Mouse (Mus musculus): Measurements from ENCODE around the gene Trim10. TPM values are rescaled to one million over a fixed set of nuclear protein-coding genes. Genes with fewer than 3 reads are reported as not detected.
A peak's percentile ranks its signal among the peaks of the same experiment; 100 is the strongest.
"Not testable (repeated sequence)": the region's sequence is repeated elsewhere in the genome, so short reads cannot be mapped to it uniquely, and the experiment has no call there.

Trim10 gene
- polyA plus RNA-seq (2014; fragmentation: Nextera tagmentation; extraction: Ambion mirVana), result 0.88 and 2.1 TPM in 2 replicates

DNA sequence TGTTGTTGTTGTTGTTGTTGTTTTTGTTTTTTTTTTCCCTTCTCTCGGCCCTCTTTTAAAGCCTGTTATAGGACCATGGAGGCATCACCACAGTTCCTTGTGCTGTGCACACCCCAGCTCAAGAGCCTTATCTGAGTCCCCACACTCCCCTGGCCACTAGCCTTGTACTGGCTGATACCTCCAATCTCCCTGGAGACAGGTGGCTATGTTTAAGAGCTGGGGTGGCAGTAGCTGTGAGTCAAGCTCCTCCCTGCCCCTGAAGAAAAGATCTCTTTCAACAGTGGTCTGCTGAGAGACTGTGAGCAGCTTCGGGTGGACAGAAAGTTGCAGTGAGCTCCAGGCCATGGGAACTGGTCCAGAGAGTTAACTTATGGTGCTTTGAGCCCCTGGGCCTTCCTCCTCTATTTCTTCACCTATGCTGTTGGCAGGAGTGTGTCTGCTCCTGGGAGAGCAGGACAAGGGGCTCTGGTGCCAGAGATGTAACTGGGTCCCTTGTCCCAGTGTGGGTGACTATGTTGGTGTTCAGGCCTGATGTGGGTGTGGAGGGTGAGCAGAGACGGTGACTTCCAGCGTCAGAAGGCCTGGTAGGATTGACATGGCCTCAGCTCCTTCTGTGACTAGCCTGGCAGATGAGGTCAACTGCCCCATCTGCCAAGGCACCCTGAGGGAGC is at the start of gene Trim10:
Gene Trim10 (plus strand): TSS at position 291 of the 671 bp plus-strand sequence.
- no peak for ATAC-seq (ENCODE audit: low FRiP score)
- Histone ChIP-seq H3K4me1 (replicated peaks; ENCODE audit: control insufficient read depth, insufficient read depth, low read length) (no peaks in the 10 kb centered on the region; the same call in 1 of the 2 replicates), H3K36me3 (replicated peaks; ENCODE audit: control insufficient read depth, insufficient read depth) (no peaks in the 10 kb centered on the region), H3K27me3 (ENCODE audit: control insufficient read depth, insufficient read depth, low read length) (peaks cover 24% of the 10 kb centered on the region), H3K27ac (no peak within 1 kb of the TSS), H3K4me3 (replicated peaks; ENCODE audit: low read length) (no peak within 1 kb of the TSS), H3K9ac (no peak within 1 kb of the TSS), H3K9me3 (ENCODE audit: control insufficient read depth, low read length) (no peaks in the 10 kb centered on the region), H3K4me2 (replicated peaks) (no peak within 1 kb of the TSS)
- WGBS, result 88% methylated on average over 4 of the region's 4 CpGs
- DNase-seq (ENCODE audit: low spot score), result no peak

DNA sequence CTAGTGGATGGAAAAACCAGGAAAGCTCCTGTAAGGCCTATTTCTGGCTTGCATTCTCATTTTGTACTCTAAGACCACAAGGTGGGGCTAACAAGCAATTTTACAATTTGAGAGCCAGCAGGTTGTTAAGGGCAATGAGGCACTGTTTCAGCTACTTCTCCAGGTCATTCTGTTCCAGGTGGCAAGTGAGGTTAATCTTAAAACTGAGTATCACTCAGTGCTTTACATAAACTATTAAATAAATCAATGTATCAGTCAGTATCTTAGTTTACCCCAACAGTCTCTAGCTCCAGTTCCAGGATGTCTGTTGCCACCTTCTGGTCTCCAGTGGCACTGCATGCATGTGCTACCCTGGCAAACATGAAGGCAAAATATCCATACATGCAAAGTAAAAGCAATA is 45.4 kb upstream of the Trim10 start:
- Histone ChIP-seq H3K4me3 (replicated peaks; ENCODE audit: low read length) (no peak overlapping the region), H3K9ac (no peak overlapping the region), H3K4me2 (replicated peaks) (no peak overlapping the region), H3K36me3 (replicated peaks; ENCODE audit: control insufficient read depth, insufficient read depth) (no peaks in the 10 kb centered on the region), H3K4me1 (replicated peaks; ENCODE audit: control insufficient read depth, insufficient read depth, low read length) (no peaks in the 10 kb centered on the region), H3K9me3 (ENCODE audit: control insufficient read depth, low read length) (no peaks in the 10 kb centered on the region), H3K27me3 (ENCODE audit: control insufficient read depth, insufficient read depth, low read length) (no peaks in the 10 kb centered on the region), H3K27ac (no peak overlapping the region)
- ATAC-seq (ENCODE audit: low FRiP score) (no peak), DNase-seq (ENCODE audit: low spot score) (peak; percentile 59)

DNA sequence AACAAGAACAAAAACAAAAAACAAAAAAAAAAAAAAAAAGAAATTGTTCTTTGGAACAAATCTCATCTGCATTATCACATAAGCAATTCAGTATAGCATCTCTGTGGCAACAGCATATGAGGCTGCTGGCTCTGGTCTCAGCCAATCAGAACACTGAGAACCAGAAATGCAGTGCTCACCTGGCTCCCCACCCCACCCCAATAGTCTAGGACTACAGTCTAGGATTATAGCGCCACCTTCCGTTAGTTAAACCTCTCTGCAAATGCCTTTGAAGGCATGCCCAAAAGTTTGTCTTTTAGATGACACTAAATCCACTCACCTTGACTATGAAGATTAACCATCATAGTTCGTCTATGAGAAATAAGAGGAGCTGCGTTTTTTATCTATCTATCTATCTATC is 43.8 kb upstream of the Trim10 start:
- ATAC-seq (ENCODE audit: low FRiP score) (peak; percentile 73), DNase-seq (ENCODE audit: low spot score) (peak; percentile 58)
- no peaks in the 10 kb centered on the region for H3K27me3 ChIP-seq (ENCODE audit: control insufficient read depth, insufficient read depth, low read length)
- H3K4me3 ChIP-seq (replicated peaks; ENCODE audit: low read length), result no peak overlapping the region
- H3K9me3 ChIP-seq (ENCODE audit: control insufficient read depth, low read length), result no peaks in the 10 kb centered on the region
- H3K4me1 ChIP-seq (replicated peaks; ENCODE audit: control insufficient read depth, insufficient read depth, low read length), result no peaks in the 10 kb centered on the region
- 26% methylated on average over 4 of the region's 4 CpGs for WGBS
- no peaks in the 10 kb centered on the region for H3K36me3 ChIP-seq (replicated peaks; ENCODE audit: control insufficient read depth, insufficient read depth)
- H3K4me2 ChIP-seq (replicated peaks), result peak overlapping the region; percentile 38
- H3K9ac ChIP-seq, result no peak overlapping the region
- no peak overlapping the region for H3K27ac ChIP-seq

DNA sequence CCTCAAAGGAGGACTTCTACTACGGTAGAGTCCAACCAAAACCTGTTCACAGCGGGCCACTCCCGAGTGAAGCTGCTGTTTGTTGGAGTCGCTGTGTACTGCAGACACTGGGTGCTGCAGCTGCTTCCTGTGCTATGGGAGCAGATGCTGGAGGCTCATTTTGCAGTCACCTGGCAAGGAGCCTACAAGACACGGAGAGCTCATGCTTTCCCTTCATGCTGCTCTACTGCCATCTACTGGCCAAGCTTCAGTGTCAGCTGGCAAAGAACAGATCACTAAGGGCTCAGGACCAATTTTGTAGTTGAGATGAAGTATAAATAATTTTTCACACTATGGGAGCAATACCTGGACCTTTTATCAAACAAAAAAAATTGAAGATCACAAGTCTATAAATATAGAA is 43.4 kb upstream of the Trim10 start:
- ATAC-seq (ENCODE audit: low FRiP score) (peak; percentile 88), DNase-seq (ENCODE audit: low spot score) (peak; percentile 91)
- not testable (repeated sequence) for H3K9me3 ChIP-seq (ENCODE audit: control insufficient read depth, low read length); H3K27me3 ChIP-seq (ENCODE audit: control insufficient read depth, insufficient read depth, low read length); H3K4me3 ChIP-seq (replicated peaks; ENCODE audit: low read length); H3K27ac ChIP-seq; H3K36me3 ChIP-seq (replicated peaks; ENCODE audit: control insufficient read depth, insufficient read depth); H3K9ac ChIP-seq; H3K4me1 ChIP-seq (replicated peaks; ENCODE audit: control insufficient read depth, insufficient read depth, low read length)
- peak overlapping the region; percentile 38 for H3K4me2 ChIP-seq (replicated peaks)
- WGBS, result 19% methylated on average over 5 of the region's 5 CpGs

DNA sequence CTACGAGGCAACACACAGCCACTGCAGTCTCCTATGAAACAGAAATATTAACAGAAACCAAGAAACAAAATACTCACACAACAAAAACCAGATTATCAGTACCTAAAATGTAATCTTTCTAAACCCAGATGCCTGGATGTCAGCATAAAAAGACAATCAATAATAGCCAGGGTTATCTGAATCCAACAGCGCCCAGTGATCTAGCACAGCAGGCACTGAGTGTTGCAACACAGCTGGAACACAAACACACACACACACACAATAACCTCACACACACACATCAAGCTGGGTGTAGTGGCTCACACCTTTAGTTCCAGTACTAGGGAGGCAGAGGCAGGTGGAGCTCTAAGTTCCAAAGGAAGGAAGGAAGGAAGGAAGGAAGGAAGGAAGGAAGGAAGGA is 40.9 kb upstream of the Trim10 start:
- DNase-seq (ENCODE audit: low spot score) (no peak), ATAC-seq (ENCODE audit: low FRiP score) (no peak)
- H3K4me2 ChIP-seq (replicated peaks), result no peak overlapping the region
- no peaks in the 10 kb centered on the region for H3K36me3 ChIP-seq (replicated peaks; ENCODE audit: control insufficient read depth, insufficient read depth)
- H3K9ac ChIP-seq, result no peak overlapping the region
- no peak overlapping the region for H3K4me3 ChIP-seq (replicated peaks; ENCODE audit: low read length)
- 87% methylated on average over 2 of the region's 2 CpGs for WGBS
- no peaks in the 10 kb centered on the region for H3K9me3 ChIP-seq (ENCODE audit: control insufficient read depth, low read length)
- H3K27ac ChIP-seq, result no peak overlapping the region
- no peaks in the 10 kb centered on the region for H3K4me1 ChIP-seq (replicated peaks; ENCODE audit: control insufficient read depth, insufficient read depth, low read length)
- no peaks in the 10 kb centered on the region for H3K27me3 ChIP-seq (ENCODE audit: control insufficient read depth, insufficient read depth, low read length)

DNA sequence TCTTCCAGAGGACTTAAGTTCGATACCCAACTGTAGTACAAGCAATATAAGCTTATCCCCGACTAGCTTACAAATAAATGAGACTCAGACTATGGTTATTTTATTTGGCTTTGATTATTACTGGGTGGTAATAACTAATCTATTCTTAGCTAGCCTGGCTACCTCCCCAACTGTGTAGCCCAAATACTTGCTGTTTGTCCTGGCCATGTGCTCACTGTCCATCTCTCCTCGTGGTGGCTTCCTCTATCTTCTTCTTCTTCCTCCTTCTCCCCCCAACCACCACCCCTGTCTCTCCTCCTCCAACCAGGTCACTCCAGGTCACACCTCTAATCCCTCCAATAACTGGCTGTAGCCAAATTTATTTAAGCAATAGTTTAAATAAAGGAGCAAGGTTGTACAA is 38.9 kb upstream of the Trim10 start:
- H3K9me3 ChIP-seq (ENCODE audit: control insufficient read depth, low read length), result no peaks in the 10 kb centered on the region
- H3K9ac ChIP-seq, result no peak overlapping the region
- H3K4me1 ChIP-seq (replicated peaks; ENCODE audit: control insufficient read depth, insufficient read depth, low read length), result no peaks in the 10 kb centered on the region
- no peak for ATAC-seq (ENCODE audit: low FRiP score)
- no peak overlapping the region for H3K4me2 ChIP-seq (replicated peaks)
- H3K36me3 ChIP-seq (replicated peaks; ENCODE audit: control insufficient read depth, insufficient read depth), result no peaks in the 10 kb centered on the region
- DNase-seq (ENCODE audit: low spot score), result no peak
- 91% methylated on average over 3 of the region's 3 CpGs for WGBS
- no peaks in the 10 kb centered on the region for H3K27me3 ChIP-seq (ENCODE audit: control insufficient read depth, insufficient read depth, low read length)
- H3K27ac ChIP-seq, result no peak overlapping the region
- no peak overlapping the region for H3K4me3 ChIP-seq (replicated peaks; ENCODE audit: low read length)

DNA sequence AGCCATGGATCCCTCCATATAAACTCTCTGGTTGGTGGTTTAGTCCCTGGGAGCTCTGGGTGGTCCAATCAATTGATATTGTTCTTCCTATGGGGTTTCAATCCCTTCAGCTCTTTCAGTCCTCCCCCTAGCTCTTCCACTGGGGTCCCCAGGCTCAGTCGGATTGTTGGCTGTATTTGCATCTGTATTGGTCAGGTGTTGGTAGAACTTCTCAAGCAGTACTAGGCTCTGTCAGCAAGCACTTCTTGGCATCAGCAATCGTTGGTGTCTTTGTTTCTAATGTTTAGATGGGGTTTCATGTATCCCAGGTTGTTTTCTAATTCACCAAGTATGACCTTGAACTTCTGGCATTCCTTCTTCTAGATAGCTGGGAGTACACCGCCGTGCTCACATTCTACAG is 36.7 kb upstream of the Trim10 start:
- 54% methylated on average over 4 of the region's 4 CpGs for WGBS
- no peak for ATAC-seq (ENCODE audit: low FRiP score)

DNA sequence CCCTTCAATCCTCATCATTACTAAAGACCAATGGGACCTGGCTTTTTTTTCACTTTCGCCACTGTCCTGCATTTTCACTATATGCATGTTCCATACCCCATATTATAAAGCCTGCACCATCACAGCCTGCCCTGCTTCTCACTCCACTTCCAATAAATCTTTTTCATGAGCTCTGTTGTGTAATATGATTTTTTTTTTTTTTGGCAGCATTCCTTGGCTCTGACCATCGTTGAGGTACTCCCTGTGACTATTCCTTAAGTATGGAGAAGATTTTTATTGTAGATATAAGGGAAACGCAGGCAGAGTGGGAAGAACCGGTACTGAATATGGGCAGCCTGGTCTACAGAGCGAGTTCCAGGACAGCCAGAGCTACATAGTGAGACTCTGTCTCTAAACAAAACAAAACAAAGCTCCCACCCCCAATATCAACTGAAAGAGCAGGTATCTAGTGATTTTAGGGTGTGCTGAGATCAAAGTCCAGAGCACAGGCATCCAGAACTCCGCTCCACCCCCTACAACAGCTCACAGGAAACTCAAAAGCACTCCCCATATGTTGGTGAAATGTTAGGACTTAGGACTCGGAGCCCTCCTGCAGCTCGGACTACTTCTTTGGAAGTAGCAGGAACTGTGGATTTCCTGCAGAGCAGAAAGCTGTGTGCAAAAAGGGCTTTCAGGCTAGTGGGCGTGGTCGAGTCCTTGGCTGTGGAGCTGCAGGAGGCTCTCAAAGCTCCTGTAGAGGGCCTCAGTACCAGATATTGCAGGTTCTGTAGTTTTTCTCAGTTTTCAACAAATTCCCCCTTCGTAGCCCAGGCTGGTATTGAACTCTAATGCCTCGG is 33.6 kb upstream of the Trim10 start:
- H3K4me1 ChIP-seq (replicated peaks; ENCODE audit: control insufficient read depth, insufficient read depth, low read length), result peaks cover 20% of the 10 kb centered on the region
- no peaks in the 10 kb centered on the region for H3K27me3 ChIP-seq (ENCODE audit: control insufficient read depth, insufficient read depth, low read length)
- no peaks in the 10 kb centered on the region for H3K36me3 ChIP-seq (replicated peaks; ENCODE audit: control insufficient read depth, insufficient read depth)
- ATAC-seq (ENCODE audit: low FRiP score), result 0 out of 2 replicates have a peak, but pooled peaks have one; percentile 3
- peak overlapping the region; percentile 86; the same call in 1 of the 2 replicates for H3K27ac ChIP-seq
- 40% methylated on average over 12 of the region's 12 CpGs for WGBS
- H3K9ac ChIP-seq, result peak overlapping the region; percentile 76; the same call in 1 of the 2 replicates
- H3K9me3 ChIP-seq (ENCODE audit: control insufficient read depth, low read length), result no peaks in the 10 kb centered on the region
- DNase-seq (ENCODE audit: low spot score), result peak; percentile 64
- H3K4me2 ChIP-seq (replicated peaks), result peak overlapping the region; percentile 70
- H3K4me3 ChIP-seq (replicated peaks; ENCODE audit: low read length), result peak overlapping the region; percentile 70; the same call in 1 of the 2 replicates

More for the DNA sequence above, 36.7 kb upstream of the Trim10 start:
- Histone ChIP-seq H3K27ac (no peak overlapping the region), H3K9ac (no peak overlapping the region), H3K4me2 (replicated peaks) (no peak overlapping the region), H3K9me3 (ENCODE audit: control insufficient read depth, low read length) (no peaks in the 10 kb centered on the region), H3K4me1 (replicated peaks; ENCODE audit: control insufficient read depth, insufficient read depth, low read length) (peaks cover 11% of the 10 kb centered on the region), H3K36me3 (replicated peaks; ENCODE audit: control insufficient read depth, insufficient read depth) (no peaks in the 10 kb centered on the region), H3K27me3 (ENCODE audit: control insufficient read depth, insufficient read depth, low read length) (no peaks in the 10 kb centered on the region), H3K4me3 (replicated peaks; ENCODE audit: low read length) (no peak overlapping the region)
- no peak for DNase-seq (ENCODE audit: low spot score)

DNA sequence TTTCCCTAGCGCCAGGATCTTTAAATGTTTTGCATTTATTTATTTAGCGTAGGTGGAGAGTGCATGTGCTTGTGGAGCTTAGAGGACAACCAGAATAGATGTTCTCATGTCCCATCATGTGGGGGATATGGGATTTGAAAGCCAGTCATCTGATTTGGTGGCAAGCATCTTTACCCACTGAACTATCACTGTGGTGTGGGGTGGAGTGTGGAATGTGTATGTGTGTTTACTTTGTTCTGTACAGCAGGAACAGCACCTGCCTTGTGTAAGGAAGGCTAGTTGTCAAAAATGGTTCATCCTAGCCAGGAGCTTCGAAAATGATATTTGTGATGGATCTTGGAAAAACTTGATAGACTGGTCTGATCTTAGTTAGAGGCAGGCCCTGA is 33.0 kb upstream of the Trim10 start:
- H3K9me3 ChIP-seq (ENCODE audit: control insufficient read depth, low read length), result no peaks in the 10 kb centered on the region
- peak overlapping the region; percentile 86 for H3K27ac ChIP-seq
- peak overlapping the region; percentile 76 for H3K9ac ChIP-seq
- peaks cover 20% of the 10 kb centered on the region for H3K4me1 ChIP-seq (replicated peaks; ENCODE audit: control insufficient read depth, insufficient read depth, low read length)
- H3K36me3 ChIP-seq (replicated peaks; ENCODE audit: control insufficient read depth, insufficient read depth), result no peaks in the 10 kb centered on the region
- H3K4me3 ChIP-seq (replicated peaks; ENCODE audit: low read length), result peak overlapping the region; percentile 70
- peak; percentile 11; the same call in 1 of the 2 replicates for ATAC-seq (ENCODE audit: low FRiP score)
- WGBS, result 13% methylated on average over 3 of the region's 3 CpGs
- peak overlapping the region; percentile 70 for H3K4me2 ChIP-seq (replicated peaks)
- no peaks in the 10 kb centered on the region for H3K27me3 ChIP-seq (ENCODE audit: control insufficient read depth, insufficient read depth, low read length)
- DNase-seq (ENCODE audit: low spot score), result no peak

Data from hindbrain, embryonic 14.5 days (tissue).